Comparison of ENCODE assay signal across 22 mouse cellular contexts in the genomic region with DNA sequence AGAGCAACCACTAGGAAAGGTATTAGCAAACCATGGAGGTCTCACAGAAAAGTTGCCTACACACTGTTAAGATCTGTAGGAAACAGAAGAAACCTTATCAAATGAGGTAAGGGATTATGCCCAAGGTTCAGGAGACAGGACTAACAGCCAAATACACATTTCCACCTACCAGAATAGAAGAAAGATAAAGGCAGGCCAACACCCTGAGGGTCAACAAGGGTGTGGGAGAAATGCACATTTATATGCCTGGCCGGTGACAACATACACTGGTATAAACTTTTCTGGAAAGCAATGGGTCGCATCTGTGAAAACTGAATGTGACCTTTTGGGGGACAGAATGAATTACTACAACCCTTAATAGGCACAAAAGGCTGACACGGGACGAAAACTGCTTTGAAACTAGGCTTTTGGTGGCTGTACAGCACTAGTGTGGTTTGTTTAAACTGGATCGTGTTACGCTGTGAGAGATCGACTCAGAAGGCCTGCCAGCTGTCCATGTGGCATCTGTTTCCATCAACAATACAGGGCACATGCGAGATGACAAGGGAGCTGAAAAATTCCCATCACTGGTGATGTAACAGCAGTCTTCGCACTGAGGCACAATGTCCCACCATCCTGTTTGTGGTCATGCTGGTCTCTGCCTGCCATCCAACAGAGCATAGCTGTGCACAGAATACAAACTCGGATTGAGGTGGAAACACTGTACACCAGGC. TPM values are rescaled to one million over a fixed set of nuclear protein-coding genes. Genes with fewer than 3 reads are reported as not detected.
DNase-seq lines count a peak whose midpoint lies in the region; ATAC-seq and TF ChIP-seq lines count a peak whose summit lies in the region.
"Had no signal": no experiment of that assay in that cellular context is flagged by ENCODE, and none has a peak within 500 bp of the region (broad histone marks: within the 10 kb centered on the region; RNA-seq: fewer than 3 reads in every experiment).

No protein-coding gene starts in this region.

- no peak for ATAC-seq in heart, embryonic 13.5 days (ENCODE audit: extremely low read depth, insufficient number of reproducible peaks, low FRiP score, low TSS enrichment)
- no peak for ATAC-seq in lung, embryonic 14.5 days (ENCODE audit: insufficient read depth)
- no peak for ATAC-seq in stomach, embryonic 15.5 days (ENCODE audit: insufficient read depth, low FRiP score, low read depth)
- no peak for ATAC-seq in hindbrain, embryonic 11.5 days (ENCODE audit: low FRiP score)
- ATAC-seq: intestine, embryonic 15.5 days had no signal

- no peak for DNase-seq in heart, postnatal 10 days
- peak; percentile 37 for DNase-seq in lung, embryonic 14.5 days
- DNase-seq in lung, postnatal 25 days (ENCODE audit: low spot score): no peak
- DNase-seq in adipocyte (ENCODE audit: low spot score): peak; percentile 13
- no peak for DNase-seq in adrenal gland, postnatal 25 days
- no peak for DNase-seq in hindbrain, embryonic 11.5 days (ENCODE audit: low spot score)
- DNase-seq: adrenal gland, postnatal 14 days; cerebellum, adult 11-12 months; cerebellum, postnatal 14 days; gastrocnemius, adult 2 months; kidney, postnatal 14 days; lung, adult 18-20 months; right cerebral cortex, postnatal 25 days had no signal

- H3K4me1 ChIP-seq in heart, embryonic 13.5 days: peaks cover 62% of the 10 kb centered on the region
- no peaks in the 10 kb centered on the region for H3K4me1 ChIP-seq in lung, embryonic 14.5 days (ENCODE audit: insufficient read depth)
- H3K4me1 ChIP-seq in stomach, embryonic 15.5 days: no peaks in the 10 kb centered on the region
- H3K4me1 ChIP-seq in hindbrain, embryonic 11.5 days (replicated peaks; ENCODE audit: control insufficient read depth, insufficient read depth, low read length): no peaks in the 10 kb centered on the region
- H3K4me1 ChIP-seq: forebrain, embryonic 12.5 days; intestine, embryonic 15.5 days had no signal

- H3K27me3 ChIP-seq in heart, embryonic 13.5 days (replicated peaks): no peaks in the 10 kb centered on the region
- no peaks in the 10 kb centered on the region for H3K27me3 ChIP-seq in lung, embryonic 14.5 days (ENCODE audit: insufficient read depth, low read length)
- H3K27me3 ChIP-seq in stomach, embryonic 15.5 days (replicated peaks): no peaks in the 10 kb centered on the region
- H3K27me3 ChIP-seq in hindbrain, embryonic 11.5 days (ENCODE audit: control insufficient read depth, insufficient read depth, low read length): no peaks in the 10 kb centered on the region
- H3K27me3 ChIP-seq: forebrain, embryonic 12.5 days; intestine, embryonic 15.5 days had no signal

- no peak overlapping the region for H3K4me2 ChIP-seq in heart, embryonic 13.5 days
- H3K4me2 ChIP-seq in lung, embryonic 14.5 days: no peak overlapping the region
- H3K4me2 ChIP-seq in stomach, embryonic 15.5 days: no peak overlapping the region
- no peak overlapping the region for H3K4me2 ChIP-seq in hindbrain, embryonic 11.5 days (replicated peaks; ENCODE audit: low read depth, low read length)
- H3K4me2 ChIP-seq: forebrain, embryonic 12.5 days; heart, embryonic 11.5 days; hindbrain, embryonic 14.5 days; intestine, embryonic 15.5 days; liver, embryonic 11.5 days had no signal

- intact Hi-C loops in heart, postnatal 10 days (cut with DNase I): no loop called here

- WGBS in heart, embryonic 13.5 days: 71% methylated on average over 10 of the region's 10 CpGs
- WGBS in lung, embryonic 14.5 days: 40% methylated on average over 10 of the region's 10 CpGs
- 47% methylated on average over 10 of the region's 10 CpGs for WGBS in stomach, embryonic 15.5 days
- WGBS in hindbrain, embryonic 11.5 days: 72% methylated on average over 10 of the region's 10 CpGs

- H3K36me3 ChIP-seq in heart, embryonic 13.5 days: peaks cover 92% of the 10 kb centered on the region
- H3K36me3 ChIP-seq in lung, embryonic 14.5 days (ENCODE audit: insufficient read depth): peaks cover 97% of the 10 kb centered on the region
- 0 out of 2 replicates have a peak, but pooled peaks cover 29% of the 10 kb centered on the region for H3K36me3 ChIP-seq in stomach, embryonic 15.5 days
- peaks cover 13% of the 10 kb centered on the region for H3K36me3 ChIP-seq in hindbrain, embryonic 11.5 days (ENCODE audit: control insufficient read depth, insufficient read depth, low read length)

- TF ChIP-seq CTCF in lung, embryonic 14.5 days (IDR thresholded peaks at IDR 0.05; ENCODE audit: low read depth): no peak

- H3K9ac ChIP-seq in heart, embryonic 13.5 days: no peak overlapping the region
- H3K9ac ChIP-seq in lung, embryonic 14.5 days: no peak overlapping the region
- H3K9ac ChIP-seq in stomach, embryonic 15.5 days: no peak overlapping the region
- no peak overlapping the region for H3K9ac ChIP-seq in hindbrain, embryonic 11.5 days (ENCODE audit: low read depth, low read length)
- H3K9ac ChIP-seq: forebrain, embryonic 12.5 days; hindbrain, embryonic 14.5 days; intestine, embryonic 15.5 days had no signal

- no peaks in the 10 kb centered on the region for H3K9me3 ChIP-seq in heart, embryonic 13.5 days
- H3K9me3 ChIP-seq in lung, embryonic 14.5 days (ENCODE audit: low read depth, low read length): no peaks in the 10 kb centered on the region
- H3K9me3 ChIP-seq in stomach, embryonic 15.5 days: no peaks in the 10 kb centered on the region
- H3K9me3 ChIP-seq in hindbrain, embryonic 11.5 days (ENCODE audit: control insufficient read depth, low read length): no peaks in the 10 kb centered on the region
- H3K9me3 ChIP-seq: forebrain, embryonic 12.5 days; intestine, embryonic 15.5 days; midbrain, embryonic 10.5 days had no signal

- peak overlapping the region; percentile 79 for H3K27ac ChIP-seq in heart, embryonic 13.5 days (replicated peaks)
- no peak overlapping the region for H3K27ac ChIP-seq in lung, embryonic 14.5 days (ENCODE audit: low read depth)
- peak overlapping the region; percentile 9; the same call in 1 of the 2 replicates for H3K27ac ChIP-seq in stomach, embryonic 15.5 days
- no peak overlapping the region for H3K27ac ChIP-seq in hindbrain, embryonic 11.5 days (ENCODE audit: low read depth, low read length)
- H3K27ac ChIP-seq: forebrain, embryonic 12.5 days; gastrocnemius, adult 2 months; hindbrain, embryonic 14.5 days; intestine, embryonic 15.5 days; layer of hippocampus, adult 2 months; midbrain, embryonic 10.5 days had no signal

- no peak overlapping the region for H3K4me3 ChIP-seq in heart, embryonic 13.5 days
- H3K4me3 ChIP-seq in lung, embryonic 14.5 days (ENCODE audit: low read depth, low read length): no peak overlapping the region
- H3K4me3 ChIP-seq in stomach, embryonic 15.5 days (replicated peaks): no peak overlapping the region
- H3K4me3 ChIP-seq in hindbrain, embryonic 11.5 days (ENCODE audit: low read depth, low read length): no peak overlapping the region
- H3K4me3 ChIP-seq: forebrain, embryonic 12.5 days; gastrocnemius, adult 2 months; intestine, embryonic 15.5 days; layer of hippocampus, adult 2 months; midbrain, embryonic 10.5 days had no signal

RNA-seq across cellular contexts. Expression of a gene that starts 33.3 kb away (rescaled TPM):
- polyA plus RNA-seq in heart, embryonic 13.5 days (2015; fragmentation: Nextera tagmentation; extraction: Ambion mirVana): 400 and 449 TPM in 2 replicates
- 100 to 1,000 TPM; 229 to 232 TPM for total RNA-seq in heart, postnatal 10 days (2021)
- polyA plus RNA-seq in lung, embryonic 14.5 days (2014; fragmentation: Nextera tagmentation; extraction: Ambion mirVana): 483 and 491 TPM in 2 replicates
- 409 and 422 TPM in 2 replicates for polyA plus RNA-seq in stomach, embryonic 15.5 days (2015; fragmentation: Nextera tagmentation; extraction: Ambion mirVana)
- 83.2 and 102 TPM in 2 replicates for total RNA-seq in adrenal gland, postnatal 25 days (2021)
- polyA plus RNA-seq in hindbrain, embryonic 11.5 days (2014; fragmentation: Nextera tagmentation; extraction: Ambion mirVana): 529 and 555 TPM in 2 replicates

RNA-seq across cellular contexts. Expression of a gene that starts 42.2 kb away (rescaled TPM):
- 0.55 and 1.4 TPM in 2 replicates for polyA plus RNA-seq in heart, embryonic 13.5 days (2015; fragmentation: Nextera tagmentation; extraction: Ambion mirVana)
- total RNA-seq in heart, postnatal 10 days (2021): 1 to 10 TPM in 1 of 2 experiments, under 1 TPM in 1; 0.99 to 1.6 TPM
- 0.83 and 0.99 TPM in 2 replicates for polyA plus RNA-seq in lung, embryonic 14.5 days (2014; fragmentation: Nextera tagmentation; extraction: Ambion mirVana)
- polyA plus RNA-seq in stomach, embryonic 15.5 days (2015; fragmentation: Nextera tagmentation; extraction: Ambion mirVana): 2.2 and 2.4 TPM in 2 replicates
- 0.76 and 0.90 TPM in 2 replicates for total RNA-seq in adrenal gland, postnatal 25 days (2021)
- 0.19 and 0.45 TPM in 2 replicates for polyA plus RNA-seq in hindbrain, embryonic 11.5 days (2014; fragmentation: Nextera tagmentation; extraction: Ambion mirVana)

Comparison
In these comparisons a context has a peak if more than half of its experiments do, and no peak if none do; other contexts are left out.
1. DNase-seq: peak in lung, embryonic 14.5 days (single experiment) and adipocyte (single experiment); none in heart, postnatal 10 days (0 of 2), lung, postnatal 25 days (single experiment), adrenal gland, postnatal 25 days (single experiment) and hindbrain, embryonic 11.5 days (single experiment).
2. H3K27ac ChIP-seq: peak in heart, embryonic 13.5 days (single experiment) and stomach, embryonic 15.5 days (single experiment); none in lung, embryonic 14.5 days (single experiment) and hindbrain, embryonic 11.5 days (single experiment).